Mouse (Mus musculus) gastrocnemius, adult 8-10 months (tissue): ENCODE measurements around the gene Asb17. TPM values are rescaled to one million over a fixed set of nuclear protein-coding genes. Genes with fewer than 3 reads are reported as not detected.
"Not testable (repeated sequence)": the region's sequence is repeated elsewhere in the genome, so short reads cannot be mapped to it uniquely, and the experiment has no call there.

Experiments
- DNase-seq, 2 experiments: peaks; one replicate each; pipeline ENCODE4 v3.0.0; 2022; ENCODE audit warnings: low spot score in 2 of 2
- total RNA-seq, 4 experiments: library from RNA; stranded (reverse); gene quantifications; 2 replicates each; pipeline ENCODE4 v1.2.4; 2022

Asb17 gene
- under 1 TPM in 2 of 4 experiments, not detected in 2; 0.22 to 0.31 TPM for total RNA-seq

- DNase-seq = no peak
These were observed at the start of gene Asb17 for GRCm38 (mm10) chr3:153844030-153844429. Gene Asb17, plus strand, starts transcription at chr3:153844209.

DNA sequence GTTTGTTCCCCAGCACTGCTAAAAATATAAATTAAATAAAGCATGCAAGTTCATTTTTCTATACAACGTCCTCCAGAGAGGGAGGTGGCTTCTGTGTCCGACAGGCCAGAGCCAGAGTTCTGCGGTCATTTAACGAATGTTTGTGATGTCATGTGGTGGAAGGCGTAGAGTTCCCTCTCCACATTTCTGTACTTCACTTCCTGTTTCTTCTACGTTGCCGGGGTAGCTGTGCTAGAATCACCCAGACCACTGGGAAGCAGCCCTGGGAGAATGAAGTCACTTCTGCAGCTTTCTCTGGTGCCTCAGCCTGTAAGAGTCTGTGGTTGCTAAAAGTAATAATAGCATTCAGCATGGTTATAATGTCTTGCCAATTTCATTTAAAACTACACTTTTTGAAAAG is 46.4 kb upstream of the Asb17 start:
- no peak for DNase-seq

DNA sequence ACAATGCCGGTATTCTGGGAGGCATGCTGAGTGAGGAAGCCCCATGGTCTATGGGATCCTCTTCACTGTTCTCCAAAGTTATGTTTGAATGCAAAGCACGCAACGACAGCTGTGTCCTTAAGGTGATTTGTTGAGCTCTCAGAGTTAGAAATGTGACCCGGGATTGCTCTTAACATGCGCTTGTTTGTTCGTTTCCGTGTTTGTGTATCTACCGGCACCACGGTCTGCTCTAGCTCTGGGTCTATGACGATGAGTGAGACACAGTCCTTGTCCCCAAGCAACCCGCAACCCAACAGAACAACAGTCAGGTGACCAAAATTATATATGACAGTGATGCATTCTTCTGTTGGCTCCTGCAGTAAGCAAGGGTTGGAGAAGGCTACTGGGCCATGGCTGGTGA is 44.4 kb upstream of the Asb17 start:
- DNase-seq = no peak

- DNase-seq = no peak
These were observed 43.3 kb upstream of the Asb17 start for GRCm38 (mm10) chr3:153800690-153801089.

GRCm38 (mm10) chr3:153801541-153801940 is 42.5 kb upstream of the Asb17 start:
- no peak for DNase-seq

GRCm38 (mm10) chr3:153802640-153803039 is 41.4 kb upstream of the Asb17 start:
- DNase-seq = no peak

GRCm38 (mm10) chr3:153804032-153804431 is 40.0 kb upstream of the Asb17 start:
- DNase-seq = no peak

GRCm38 (mm10) chr3:153806077-153806772 is 37.8 kb upstream of the Asb17 start:
- DNase-seq = peak; percentile 14 to 33

- no peak for DNase-seq
These were observed 37.1 kb upstream of the Asb17 start for GRCm38 (mm10) chr3:153806773-153807443.

- no peak for DNase-seq
These were observed 36.4 kb upstream of the Asb17 start for GRCm38 (mm10) chr3:153807444-153808149.

GRCm38 (mm10) chr3:153808406-153808805 is 35.6 kb upstream of the Asb17 start:
- no peak for DNase-seq

DNA sequence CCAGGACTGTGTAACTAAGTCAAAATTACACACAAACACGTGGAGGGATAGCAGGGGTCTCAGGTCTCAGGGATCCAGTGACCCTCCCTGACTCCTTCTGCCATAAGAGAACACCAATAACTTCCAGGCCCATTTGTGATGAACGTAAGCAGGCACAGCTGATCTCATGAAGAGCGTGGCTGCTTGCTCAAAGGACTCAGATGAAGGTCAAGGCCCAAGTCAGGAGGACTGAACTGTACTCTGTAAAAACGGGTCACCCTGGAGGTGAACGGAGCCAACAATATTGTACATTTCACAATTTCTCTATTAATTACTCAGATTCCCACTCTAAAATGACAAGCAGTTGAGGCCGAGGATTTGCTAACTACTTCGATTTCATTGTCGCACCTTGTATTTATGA is 30.0 kb upstream of the Asb17 start:
- DNase-seq = no peak

DNA sequence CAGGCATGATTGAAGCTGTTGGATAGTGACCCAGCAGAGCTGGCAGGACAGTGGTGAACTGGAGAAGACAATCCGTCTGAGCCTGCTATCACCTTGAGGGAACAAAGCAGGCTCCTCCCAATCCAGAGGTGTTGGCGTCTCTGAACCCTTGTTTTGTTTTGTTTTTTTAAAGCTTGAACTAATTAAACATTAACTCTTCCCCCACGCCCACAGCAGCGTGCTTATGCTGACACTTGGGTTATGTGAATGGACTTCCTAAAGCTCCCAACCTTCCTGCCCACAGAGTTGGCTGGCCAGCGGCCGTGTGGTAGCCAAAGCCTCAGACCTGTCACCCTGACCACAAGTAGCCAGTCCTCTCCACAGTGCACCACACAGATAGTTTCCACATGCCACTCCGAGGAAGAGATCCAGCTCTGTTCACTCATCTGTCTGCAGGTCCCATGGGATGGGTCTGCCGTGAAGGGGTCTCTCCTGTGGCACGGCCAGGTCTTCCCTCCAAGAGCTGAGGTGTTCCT is 26.6 kb upstream of the Asb17 start:
- no peak for DNase-seq

DNA sequence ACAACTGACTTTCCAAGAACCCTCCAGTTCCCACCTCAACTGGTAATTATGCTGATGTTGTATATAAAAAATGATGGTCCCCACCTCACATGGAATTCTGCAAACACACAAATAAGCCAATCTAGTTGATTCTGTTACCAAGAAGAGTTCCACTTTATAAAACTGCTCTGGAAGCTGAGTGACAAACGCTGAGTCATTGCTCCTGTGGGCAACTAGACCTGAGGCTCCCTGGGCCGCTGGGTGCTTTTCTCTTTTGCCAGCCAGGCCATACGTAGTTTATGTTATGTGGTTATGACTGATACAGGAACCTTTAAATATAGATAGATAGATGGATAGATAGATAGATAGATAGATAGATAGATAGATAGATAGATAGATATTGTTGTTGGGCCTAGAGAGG is 25.3 kb upstream of the Asb17 start:
- no peak for DNase-seq

DNA sequence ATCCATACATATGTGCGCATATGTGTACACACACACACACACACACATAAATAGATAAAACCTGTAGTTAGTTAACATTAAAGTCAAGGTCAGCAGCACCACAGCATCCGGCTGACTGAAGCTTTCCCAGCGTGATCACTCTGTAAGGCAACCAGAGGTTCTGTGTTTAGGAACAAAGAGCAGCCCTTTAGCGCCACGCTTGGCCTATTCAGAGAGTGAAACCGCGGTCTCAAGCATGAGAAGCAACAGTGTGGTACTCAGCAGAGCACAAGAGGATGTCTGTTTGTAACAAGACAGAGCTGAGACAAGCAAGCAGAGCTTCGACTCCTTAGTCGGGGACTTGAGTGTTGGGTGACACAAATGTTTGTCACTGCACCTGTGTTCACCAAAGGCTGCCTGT is 24.6 kb upstream of the Asb17 start:
- DNase-seq = no peak

DNA sequence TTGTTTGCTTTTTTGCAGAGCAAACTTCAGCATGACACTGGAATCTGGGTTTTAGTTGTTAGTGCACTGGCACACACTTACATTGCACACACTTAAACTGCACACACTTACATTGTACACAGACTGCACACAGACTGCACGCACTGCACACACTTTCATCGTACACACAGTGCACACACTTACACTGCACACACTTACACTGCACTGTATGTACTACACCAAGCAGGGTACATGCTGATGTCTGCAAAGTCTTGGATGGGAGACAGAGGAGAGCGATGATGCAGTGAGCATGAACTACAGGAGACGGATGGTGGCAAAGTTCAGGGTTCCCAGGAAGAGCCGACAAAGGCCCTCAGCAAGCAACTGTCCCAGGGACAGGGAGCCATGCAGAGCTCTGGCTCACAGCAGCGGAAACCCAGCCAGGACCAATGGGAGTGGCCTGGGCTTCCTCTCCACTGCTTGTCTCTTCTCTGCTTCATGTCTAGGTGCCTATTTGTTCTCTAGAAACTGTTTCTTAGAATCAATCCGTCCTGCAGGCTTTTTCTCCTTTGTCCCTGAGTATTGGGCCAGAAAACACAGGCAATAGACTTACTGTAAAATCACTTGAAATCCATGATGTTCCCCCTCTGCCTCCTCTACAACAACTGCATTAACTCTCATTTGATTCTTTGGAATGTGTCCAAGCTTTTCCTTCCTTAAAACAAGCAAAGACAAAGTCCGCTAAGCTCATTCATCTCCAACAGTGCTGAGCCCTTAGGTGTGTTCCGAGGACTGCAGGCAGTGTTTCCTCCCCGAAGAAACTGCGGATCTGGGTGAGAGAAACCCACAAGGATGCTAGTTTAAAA is 20.1 kb upstream of the Asb17 start:
- no peak for DNase-seq

DNA sequence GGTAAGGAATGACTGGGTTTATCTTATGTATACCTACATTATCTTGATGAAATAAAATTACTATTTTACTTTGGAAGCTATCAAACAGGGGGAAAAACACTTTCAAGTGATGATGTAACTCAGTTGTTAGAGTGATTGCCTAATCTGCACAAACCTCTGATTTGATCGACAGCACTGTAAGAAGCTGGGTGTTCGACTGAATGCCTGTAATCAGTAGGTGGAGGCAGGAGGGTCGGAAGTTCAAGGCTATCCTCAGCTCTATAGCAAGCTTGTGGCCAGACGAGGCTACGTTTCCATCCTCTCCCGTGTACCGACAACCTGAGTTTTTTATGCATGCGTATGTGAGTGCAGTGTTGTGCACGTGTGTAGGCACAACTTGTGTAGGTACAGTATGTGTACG is 18.8 kb upstream of the Asb17 start:
- no peak for DNase-seq

GRCm38 (mm10) chr3:153826616-153827015 is 17.4 kb upstream of the Asb17 start:
- no peak for DNase-seq

GRCm38 (mm10) chr3:153829788-153830187 is 14.2 kb upstream of the Asb17 start:
- not testable (repeated sequence) for DNase-seq

DNA sequence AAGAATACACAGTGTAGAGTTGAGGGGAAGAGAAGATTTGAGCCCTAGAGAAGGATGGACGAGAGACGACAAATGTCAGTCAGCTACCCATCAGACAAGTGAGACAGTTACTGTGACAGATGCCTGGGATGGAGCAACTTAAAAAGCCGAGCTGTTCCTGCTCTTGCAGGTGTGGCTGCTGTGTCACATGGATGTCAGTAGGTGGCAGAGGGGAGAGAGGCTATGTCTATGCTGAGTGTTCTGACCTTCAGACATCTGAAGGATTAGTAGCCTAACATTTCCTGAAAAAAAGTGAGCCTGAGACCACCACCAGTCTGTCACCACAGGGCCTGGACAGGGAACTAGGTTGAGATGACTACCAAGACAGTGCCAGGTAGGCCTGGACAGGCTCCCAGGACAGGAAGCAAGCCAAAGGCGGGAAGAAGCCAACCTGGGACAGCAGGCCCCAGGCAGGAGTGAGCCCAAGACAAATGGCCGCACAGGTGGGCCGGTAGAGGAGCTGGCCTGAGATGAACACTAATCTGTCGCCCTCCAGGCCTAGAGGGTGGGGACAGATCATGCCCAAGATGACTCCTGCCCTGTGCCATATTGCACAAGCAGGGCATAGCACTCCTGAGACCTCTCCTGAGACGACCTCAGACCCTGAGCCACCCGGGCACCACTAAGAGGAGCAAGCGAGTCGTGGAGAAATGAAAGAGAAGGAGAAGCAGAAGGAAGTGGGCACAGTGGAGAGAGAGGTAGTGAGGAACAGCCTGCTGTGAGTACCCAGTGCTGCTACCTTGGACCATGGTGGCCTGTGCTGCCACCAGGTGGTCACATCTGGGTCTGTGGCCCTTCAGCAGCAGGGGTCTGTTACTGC is 12.8 kb upstream of the Asb17 start:
- DNase-seq = no peak
